Mouse (Mus musculus): ENCODE results near the gene Scap. TPM values are rescaled to one million over a fixed set of nuclear protein-coding genes. Genes with fewer than 3 reads are reported as not detected.
"Not testable (repeated sequence)": the region's sequence is repeated elsewhere in the genome, so short reads cannot be mapped to it uniquely, and the experiment has no call there.

Scap gene
- polyA plus RNA-seq, 1 experiment from 2014 or later = 38.7 TPM

DNA sequence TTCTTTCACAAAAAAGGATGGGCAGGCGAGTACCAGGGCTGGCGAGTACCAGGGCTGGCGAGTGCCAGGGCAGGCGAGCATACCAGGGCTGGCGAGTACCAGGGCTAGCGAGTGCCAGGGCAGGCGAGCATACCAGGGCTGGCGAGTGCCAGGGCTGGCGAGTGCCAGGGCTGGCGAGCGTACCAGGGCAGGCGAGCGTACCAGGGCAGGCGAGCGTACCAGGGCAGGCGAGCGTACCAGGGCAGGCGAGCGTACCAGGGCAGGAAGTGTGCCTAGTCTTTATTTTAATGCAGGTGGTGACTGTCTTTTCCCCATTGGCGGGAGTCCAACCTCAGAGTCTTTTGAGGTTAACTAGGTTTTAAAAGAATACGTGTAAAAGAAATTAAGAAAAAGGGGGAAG is 3.4 kb upstream of the Scap start:
- no peak overlapping the region for H3K4me3 ChIP-seq (ENCODE audit: low read length)
- 80% methylated on average over 21 of the region's 21 CpGs for WGBS
- H3K27ac ChIP-seq (ENCODE audit: low read length) = no peak overlapping the region
- H3K9me3 ChIP-seq (ENCODE audit: low read length) = no peaks in the 10 kb centered on the region
- no peaks in the 10 kb centered on the region for H3K36me3 ChIP-seq (ENCODE audit: insufficient read depth, low read length)
- no peaks in the 10 kb centered on the region for H3K27me3 ChIP-seq (ENCODE audit: insufficient read depth, low read length)
- H3K4me1 ChIP-seq (ENCODE audit: insufficient read depth, low read length) = peaks cover 7% of the 10 kb centered on the region
- H3K9ac ChIP-seq (replicated peaks; ENCODE audit: low read length) = no peak overlapping the region
- H3K4me2 ChIP-seq (replicated peaks; ENCODE audit: low read depth, low read length) = no peak overlapping the region
- ATAC-seq (ENCODE audit: low FRiP score, low TSS enrichment) = no peak

DNA sequence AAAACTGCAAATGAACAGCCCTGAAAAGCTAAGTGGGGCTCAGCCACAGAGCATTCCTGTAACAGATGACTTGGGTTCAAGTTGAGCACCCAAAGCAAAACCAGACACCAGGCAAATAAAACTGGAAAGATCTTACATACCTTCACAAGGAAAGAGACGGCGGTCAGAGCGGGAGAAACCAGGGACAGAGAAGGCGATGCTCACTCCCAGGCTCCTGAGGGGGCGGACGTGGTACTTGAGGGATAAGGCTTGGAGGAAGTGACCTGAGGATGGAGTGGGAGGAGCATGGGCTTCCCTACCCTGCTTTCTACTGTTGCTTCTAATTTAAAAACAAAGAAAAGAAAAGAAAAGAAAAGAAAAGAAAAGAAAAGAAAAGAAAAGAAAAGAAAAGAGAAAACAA is 2.7 kb upstream of the Scap start:
- no peak for ATAC-seq (ENCODE audit: low FRiP score, low TSS enrichment)
- no peak overlapping the region for H3K4me2 ChIP-seq (replicated peaks; ENCODE audit: low read depth, low read length)
- H3K9me3 ChIP-seq (ENCODE audit: low read length) = no peaks in the 10 kb centered on the region
- no peak overlapping the region for H3K27ac ChIP-seq (ENCODE audit: low read length)
- H3K9ac ChIP-seq (replicated peaks; ENCODE audit: low read length) = no peak overlapping the region
- no peak overlapping the region for H3K4me3 ChIP-seq (ENCODE audit: low read length)
- H3K36me3 ChIP-seq (ENCODE audit: insufficient read depth, low read length) = no peaks in the 10 kb centered on the region
- no peaks in the 10 kb centered on the region for H3K27me3 ChIP-seq (ENCODE audit: insufficient read depth, low read length)
- 45% methylated on average over 6 of the region's 6 CpGs for WGBS
- H3K4me1 ChIP-seq (ENCODE audit: insufficient read depth, low read length) = peaks cover 7% of the 10 kb centered on the region

DNA sequence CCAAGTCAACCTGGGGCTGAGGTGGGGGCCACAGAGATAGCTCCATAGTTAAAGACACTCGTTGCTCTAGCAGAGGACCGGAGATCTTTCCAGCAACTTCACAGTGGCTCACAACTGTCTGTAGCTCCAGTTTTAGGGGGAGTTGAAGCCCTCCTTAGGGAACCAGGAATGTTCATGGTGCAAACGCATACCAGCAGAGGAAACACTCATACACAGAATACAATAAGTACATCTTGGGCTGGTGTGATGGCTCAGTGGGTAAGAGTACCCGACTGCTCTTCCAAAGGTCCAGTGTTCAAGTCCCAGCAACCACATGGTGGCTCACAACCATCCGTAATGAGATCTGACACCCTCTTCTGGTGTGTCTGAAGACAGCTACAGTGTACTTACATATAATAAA is 2.2 kb upstream of the Scap start:
- not testable (repeated sequence) for H3K4me3 ChIP-seq (ENCODE audit: low read length); H3K36me3 ChIP-seq (ENCODE audit: insufficient read depth, low read length); H3K4me2 ChIP-seq (replicated peaks; ENCODE audit: low read depth, low read length); H3K9ac ChIP-seq (replicated peaks; ENCODE audit: low read length); H3K27ac ChIP-seq (ENCODE audit: low read length); H3K27me3 ChIP-seq (ENCODE audit: insufficient read depth, low read length); H3K9me3 ChIP-seq (ENCODE audit: low read length); H3K4me1 ChIP-seq (ENCODE audit: insufficient read depth, low read length); ATAC-seq (ENCODE audit: low FRiP score, low TSS enrichment)
- 93% methylated on average over 5 of the region's 5 CpGs for WGBS

DNA sequence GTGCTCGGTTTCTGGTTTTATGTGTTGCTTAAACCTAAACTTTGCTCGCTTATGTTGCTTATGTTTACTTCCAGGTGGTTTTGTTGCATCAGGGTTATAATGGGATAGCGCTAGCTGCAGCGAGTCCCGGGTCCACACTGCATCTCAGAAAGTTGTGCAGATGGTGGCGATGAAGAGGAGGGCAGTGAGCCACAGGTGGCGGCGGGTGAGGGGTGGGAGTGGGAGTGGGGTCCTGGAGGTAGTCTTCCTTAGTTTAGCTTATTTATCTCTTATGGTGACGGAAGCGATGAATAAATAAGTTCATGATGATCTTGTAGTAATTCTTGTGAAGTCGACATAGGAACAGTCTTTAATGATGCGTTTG is 790 bp downstream of the Scap start:
- H3K9ac ChIP-seq (replicated peaks; ENCODE audit: low read length) = peak overlapping the region; percentile 78
- peaks cover 7% of the 10 kb centered on the region for H3K4me1 ChIP-seq (ENCODE audit: insufficient read depth, low read length)
- 9% methylated on average over 12 of the region's 12 CpGs for WGBS
- H3K36me3 ChIP-seq (ENCODE audit: insufficient read depth, low read length) = no peaks in the 10 kb centered on the region
- ATAC-seq (ENCODE audit: low FRiP score, low TSS enrichment) = peak; percentile 20; the same call in 1 of the 2 replicates
- H3K9me3 ChIP-seq (ENCODE audit: low read length) = no peaks in the 10 kb centered on the region
- peak overlapping the region; percentile 46; the same call in 1 of the 2 replicates for H3K27ac ChIP-seq (ENCODE audit: low read length)
- H3K4me3 ChIP-seq (ENCODE audit: low read length) = peak overlapping the region; percentile 86
- no peaks in the 10 kb centered on the region for H3K27me3 ChIP-seq (ENCODE audit: insufficient read depth, low read length)
- peak overlapping the region; percentile 93 for H3K4me2 ChIP-seq (replicated peaks; ENCODE audit: low read depth, low read length)

DNA sequence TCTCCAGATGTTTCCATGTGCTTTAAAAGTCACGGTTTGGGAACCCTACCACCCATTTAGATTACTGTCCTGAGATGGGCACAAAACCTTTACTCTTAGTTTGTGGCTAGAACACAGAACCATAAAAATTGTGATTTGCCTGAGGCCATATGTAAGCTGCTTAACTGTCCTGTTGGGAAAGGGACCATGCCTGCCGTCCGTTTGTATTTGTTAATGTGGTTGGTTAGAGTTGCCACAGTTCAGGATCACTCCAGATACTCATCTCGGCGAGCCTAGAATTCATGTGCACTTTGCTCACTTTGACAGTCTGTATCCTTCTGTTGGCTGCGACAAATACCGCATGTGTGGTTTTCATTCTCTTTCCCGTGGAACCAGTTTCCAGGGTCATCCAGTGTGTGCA is 1.8 kb downstream of the Scap start:
- no peak overlapping the region for H3K4me2 ChIP-seq (replicated peaks; ENCODE audit: low read depth, low read length)

DNA sequence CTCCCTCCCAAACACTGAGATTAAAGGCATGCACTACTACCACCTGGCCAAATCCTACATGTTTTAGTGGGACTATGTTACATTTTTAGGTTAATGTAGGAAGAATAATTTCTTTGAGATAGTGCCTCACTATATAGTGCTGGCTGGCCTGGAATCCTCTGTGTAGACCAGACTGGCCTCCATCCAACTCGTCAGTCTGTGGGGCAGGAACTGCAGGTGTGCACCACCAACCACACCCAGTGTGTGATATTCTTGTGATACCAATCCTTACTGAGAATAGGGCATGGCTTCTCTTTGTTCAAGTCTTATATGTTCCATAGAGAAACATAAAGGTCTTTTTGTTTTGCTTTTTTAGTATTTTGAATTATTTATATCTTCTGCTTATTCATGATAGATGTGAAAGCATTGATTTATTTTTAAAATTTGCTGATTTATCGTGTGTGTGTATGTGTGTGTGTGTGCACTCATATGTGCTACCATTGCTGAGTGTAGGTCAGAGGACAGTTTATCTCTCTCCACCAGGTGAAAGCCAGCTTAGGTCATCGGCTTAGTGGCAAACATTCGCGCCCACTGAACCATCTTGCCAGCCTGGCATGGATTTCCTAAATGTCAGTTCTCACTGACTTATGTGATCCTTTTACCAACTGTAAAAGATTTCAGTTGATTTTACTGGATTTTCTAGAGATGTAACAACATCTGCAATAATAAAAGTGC is 7.1 kb downstream of the Scap start:
- H3K9ac ChIP-seq (replicated peaks; ENCODE audit: low read length) = no peak overlapping the region
- H3K27me3 ChIP-seq (ENCODE audit: insufficient read depth, low read length) = no peaks in the 10 kb centered on the region
- ATAC-seq (ENCODE audit: low FRiP score, low TSS enrichment) = no peak
- no peak overlapping the region for H3K4me3 ChIP-seq (ENCODE audit: low read length)
- no peaks in the 10 kb centered on the region for H3K9me3 ChIP-seq (ENCODE audit: low read length)
- H3K36me3 ChIP-seq (ENCODE audit: insufficient read depth, low read length) = no peaks in the 10 kb centered on the region
- 84% methylated on average over 5 of the region's 5 CpGs for WGBS
- peaks cover 2% of the 10 kb centered on the region for H3K4me1 ChIP-seq (ENCODE audit: insufficient read depth, low read length)
- H3K4me2 ChIP-seq (replicated peaks; ENCODE audit: low read depth, low read length) = no peak overlapping the region
- no peak overlapping the region for H3K27ac ChIP-seq (ENCODE audit: low read length)

More for the DNA sequence above, 1.8 kb downstream of the Scap start:
- H3K27ac ChIP-seq (ENCODE audit: low read length) = no peak overlapping the region
- no peaks in the 10 kb centered on the region for H3K9me3 ChIP-seq (ENCODE audit: low read length)
- no peak overlapping the region for H3K9ac ChIP-seq (replicated peaks; ENCODE audit: low read length)
- WGBS = 82% methylated on average over 8 of the region's 8 CpGs
- H3K4me3 ChIP-seq (ENCODE audit: low read length) = no peak overlapping the region
- peaks cover 7% of the 10 kb centered on the region for H3K4me1 ChIP-seq (ENCODE audit: insufficient read depth, low read length)
- no peak for ATAC-seq (ENCODE audit: low FRiP score, low TSS enrichment)
- H3K27me3 ChIP-seq (ENCODE audit: insufficient read depth, low read length) = no peaks in the 10 kb centered on the region
- H3K36me3 ChIP-seq (ENCODE audit: insufficient read depth, low read length) = no peaks in the 10 kb centered on the region

DNA sequence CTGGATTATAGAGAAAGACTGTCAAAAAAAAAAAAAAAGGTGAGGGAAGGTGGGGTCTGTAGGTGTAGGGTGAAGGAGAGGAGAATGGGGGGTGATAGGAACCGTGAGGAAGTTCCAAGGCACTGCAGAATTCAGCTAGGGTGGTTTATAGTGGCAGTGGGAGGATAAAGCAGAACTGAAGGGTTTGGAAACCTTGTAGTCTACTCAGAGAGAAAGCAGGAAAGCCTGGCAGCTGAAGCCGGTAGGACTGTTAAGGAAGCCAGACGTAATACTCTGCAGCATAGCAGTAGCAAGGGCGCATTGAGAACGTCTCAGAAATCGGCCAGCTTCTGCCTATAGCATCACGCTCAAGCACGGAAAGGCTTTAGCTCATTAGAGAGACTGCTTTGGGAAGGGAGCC is 8.9 kb downstream of the Scap start:
- Histone ChIP-seq H3K9me3 (ENCODE audit: low read length) (no peaks in the 10 kb centered on the region), H3K27ac (ENCODE audit: low read length) (no peak overlapping the region), H3K9ac (replicated peaks; ENCODE audit: low read length) (no peak overlapping the region), H3K36me3 (ENCODE audit: insufficient read depth, low read length) (no peaks in the 10 kb centered on the region), H3K4me3 (ENCODE audit: low read length) (no peak overlapping the region), H3K4me2 (replicated peaks; ENCODE audit: low read depth, low read length) (no peak overlapping the region), H3K4me1 (ENCODE audit: insufficient read depth, low read length) (peaks cover 6% of the 10 kb centered on the region), H3K27me3 (ENCODE audit: insufficient read depth, low read length) (no peaks in the 10 kb centered on the region)
- no peak for ATAC-seq (ENCODE audit: low FRiP score, low TSS enrichment)
- 90% methylated on average over 8 of the region's 8 CpGs for WGBS

DNA sequence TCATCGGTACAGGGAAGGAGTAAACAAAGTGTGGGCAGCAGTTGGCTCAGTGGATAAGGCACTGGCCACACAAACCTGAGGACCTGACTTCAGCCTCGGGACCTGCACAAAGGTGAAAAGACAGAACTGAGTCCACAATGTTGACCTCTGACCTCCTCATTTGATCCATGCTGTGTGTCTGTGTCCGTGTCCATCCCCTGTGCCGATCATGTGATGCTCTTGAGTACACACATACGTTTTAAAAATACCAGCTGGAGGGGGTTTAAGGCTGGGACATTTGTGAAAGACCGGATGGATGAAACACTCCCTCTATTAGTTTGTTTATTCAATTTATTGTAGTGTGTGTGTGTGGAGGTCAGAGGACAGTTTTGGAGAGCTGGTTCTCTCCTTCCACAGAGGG is 10.7 kb downstream of the Scap start:
- Histone ChIP-seq H3K9ac (replicated peaks; ENCODE audit: low read length) (no peak overlapping the region), H3K4me3 (ENCODE audit: low read length) (no peak overlapping the region), H3K27ac (ENCODE audit: low read length) (no peak overlapping the region), H3K36me3 (ENCODE audit: insufficient read depth, low read length) (no peaks in the 10 kb centered on the region), H3K27me3 (ENCODE audit: insufficient read depth, low read length) (no peaks in the 10 kb centered on the region), H3K4me2 (replicated peaks; ENCODE audit: low read depth, low read length) (no peak overlapping the region), H3K9me3 (ENCODE audit: low read length) (no peaks in the 10 kb centered on the region), H3K4me1 (ENCODE audit: insufficient read depth, low read length) (peaks cover 6% of the 10 kb centered on the region)
- 50% methylated on average over 6 of the region's 6 CpGs for WGBS
- ATAC-seq (ENCODE audit: low FRiP score, low TSS enrichment) = no peak

DNA sequence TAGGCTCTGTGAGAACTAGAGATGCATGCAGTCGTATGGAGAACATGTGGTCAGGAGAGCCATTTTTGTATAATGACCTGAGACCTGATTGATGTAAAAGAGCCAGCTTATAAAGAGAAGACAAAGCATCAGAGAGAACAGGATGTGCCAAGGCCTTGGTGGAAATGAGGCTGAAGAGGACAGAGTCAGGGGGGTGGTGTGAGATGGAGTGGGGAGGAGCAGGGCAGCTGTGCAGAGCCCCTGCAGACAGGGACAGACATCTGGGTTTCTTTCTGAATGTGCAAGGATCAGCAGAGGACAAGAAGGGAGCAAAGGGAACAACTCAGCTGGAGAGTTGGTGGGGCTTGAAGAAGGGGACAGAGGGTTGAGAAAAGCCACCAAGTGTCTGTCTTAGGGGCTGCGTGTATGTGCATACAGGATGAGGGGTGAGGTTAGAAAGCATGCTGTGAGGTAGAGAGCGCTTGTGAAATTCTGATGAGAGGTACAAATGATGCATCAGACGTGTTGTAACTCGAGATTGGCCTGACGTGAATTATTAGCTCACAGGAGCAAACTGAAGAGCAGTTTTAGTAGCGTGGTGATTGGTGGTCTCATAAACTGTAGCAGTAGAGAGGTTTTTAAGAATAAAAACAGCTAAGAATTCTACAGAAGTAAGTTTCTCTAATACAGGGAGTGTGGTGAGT is 12.1 kb downstream of the Scap start:
- no peaks in the 10 kb centered on the region for H3K9me3 ChIP-seq (ENCODE audit: low read length)
- no peak for ATAC-seq (ENCODE audit: low FRiP score, low TSS enrichment)
- H3K4me1 ChIP-seq (ENCODE audit: insufficient read depth, low read length) = peaks cover 6% of the 10 kb centered on the region
- no peak overlapping the region for H3K4me3 ChIP-seq (ENCODE audit: low read length)
- no peaks in the 10 kb centered on the region for H3K27me3 ChIP-seq (ENCODE audit: insufficient read depth, low read length)
- H3K27ac ChIP-seq (ENCODE audit: low read length) = no peak overlapping the region
- 35% methylated on average over 7 of the region's 7 CpGs for WGBS
- H3K4me2 ChIP-seq (replicated peaks; ENCODE audit: low read depth, low read length) = no peak overlapping the region
- no peaks in the 10 kb centered on the region for H3K36me3 ChIP-seq (ENCODE audit: insufficient read depth, low read length)
- no peak overlapping the region for H3K9ac ChIP-seq (replicated peaks; ENCODE audit: low read length)

DNA sequence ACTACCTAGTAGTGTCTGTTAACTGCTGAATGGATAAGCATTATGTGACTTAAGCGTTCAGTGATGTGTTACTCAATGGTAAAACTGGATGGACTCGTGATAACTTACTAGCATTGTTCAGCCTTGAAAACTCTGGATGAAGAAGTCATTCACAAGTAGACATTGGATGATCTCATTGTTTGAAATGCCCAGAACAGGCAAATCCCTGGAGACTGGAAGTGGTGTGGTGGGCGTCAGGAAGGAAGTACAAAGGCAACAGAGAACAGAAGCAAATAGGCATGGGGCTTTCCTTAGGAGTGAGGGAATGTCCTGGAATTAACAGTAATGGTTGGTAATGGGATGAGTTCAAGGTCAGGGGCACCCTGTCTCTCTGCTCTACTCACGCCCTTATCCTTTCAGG is 15.8 kb downstream of the Scap start:
- Histone ChIP-seq H3K4me2 (replicated peaks; ENCODE audit: low read depth, low read length) (no peak overlapping the region), H3K9me3 (ENCODE audit: low read length) (no peaks in the 10 kb centered on the region), H3K27ac (ENCODE audit: low read length) (no peak overlapping the region), H3K9ac (replicated peaks; ENCODE audit: low read length) (no peak overlapping the region), H3K27me3 (ENCODE audit: insufficient read depth, low read length) (no peaks in the 10 kb centered on the region), H3K4me1 (ENCODE audit: insufficient read depth, low read length) (peaks cover 6% of the 10 kb centered on the region), H3K36me3 (ENCODE audit: insufficient read depth, low read length) (no peaks in the 10 kb centered on the region; the same call in 1 of the 2 replicates), H3K4me3 (ENCODE audit: low read length) (no peak overlapping the region)
- WGBS = 83% methylated on average over 4 of the region's 4 CpGs
- ATAC-seq (ENCODE audit: low FRiP score, low TSS enrichment) = no peak
